Mouse (Mus musculus) heart, postnatal 0 days (tissue): Measurements from ENCODE around the gene Lypla2.

ENCODE experiments used
- CTCF ChIP-seq: IDR thresholded peaks from 2 replicates; pipeline ENCODE4 v1.5.1; 2016; ENCODE audit warnings: antibody characterized with exemption, control low read depth, low read depth
- EP300 ChIP-seq: IDR thresholded peaks from 2 replicates; pipeline ENCODE4 v1.6.1; 2016; ENCODE audit warnings: antibody characterized with exemption, low read depth

DNA sequence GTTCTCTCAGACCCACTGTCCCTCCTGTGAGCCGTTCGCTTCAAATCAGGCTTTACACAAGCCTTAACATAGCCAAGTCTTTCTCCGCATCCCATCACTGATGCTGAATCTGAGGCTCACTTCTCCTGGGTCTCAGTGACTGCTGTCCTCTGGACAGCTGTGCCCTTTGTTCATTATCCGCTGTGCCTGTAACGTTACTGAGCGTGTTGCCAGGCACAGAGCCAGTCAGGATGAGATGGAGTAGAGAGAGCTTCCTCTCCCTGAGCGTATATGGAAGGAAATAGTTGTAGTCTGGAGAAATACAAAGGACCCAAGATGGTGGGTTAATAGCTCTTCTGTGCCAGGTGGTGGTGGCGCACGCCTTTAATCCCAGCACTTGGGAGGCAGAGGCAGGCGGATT lies 23.0 kb downstream of the Lypla2 start:
- no peak for TF ChIP-seq EP300
- no peak for TF ChIP-seq CTCF
